Mouse (Mus musculus) thymus, adult 2 months (tissue): ENCODE data around the gene Gda.

ENCODE experiments used
- CTCF ChIP-seq: fragments of 200-500 bp; IDR thresholded peaks from 2 replicates; pipeline ENCODE4 v1.5.1; 2012; ENCODE audit warnings: mild to moderate bottlenecking, control low read depth, low read length, moderate library complexity, borderline replicate concordance; ENCODE audit not compliant: control insufficient read depth, poor library complexity, insufficient read depth; ENCODE audit errors: extremely low read depth
- POLR2A ChIP-seq: fragments of 200-500 bp; IDR thresholded peaks from 2 replicates; pipeline ENCODE4 v1.6.1; 2012; ENCODE audit warnings: mild to moderate bottlenecking, low read length, control low read depth, moderate library complexity; ENCODE audit not compliant: control insufficient read depth, poor library complexity, insufficient read depth; ENCODE audit errors: extremely low read depth

- TF ChIP-seq POLR2A (no peak), CTCF (no peak)
These were observed 36.7 kb downstream of the Gda start for GRCm38 (mm10) chr19:21436566-21436965.
